Comparison of ENCODE assay signal across 9 mouse cellular contexts in the genomic region with DNA sequence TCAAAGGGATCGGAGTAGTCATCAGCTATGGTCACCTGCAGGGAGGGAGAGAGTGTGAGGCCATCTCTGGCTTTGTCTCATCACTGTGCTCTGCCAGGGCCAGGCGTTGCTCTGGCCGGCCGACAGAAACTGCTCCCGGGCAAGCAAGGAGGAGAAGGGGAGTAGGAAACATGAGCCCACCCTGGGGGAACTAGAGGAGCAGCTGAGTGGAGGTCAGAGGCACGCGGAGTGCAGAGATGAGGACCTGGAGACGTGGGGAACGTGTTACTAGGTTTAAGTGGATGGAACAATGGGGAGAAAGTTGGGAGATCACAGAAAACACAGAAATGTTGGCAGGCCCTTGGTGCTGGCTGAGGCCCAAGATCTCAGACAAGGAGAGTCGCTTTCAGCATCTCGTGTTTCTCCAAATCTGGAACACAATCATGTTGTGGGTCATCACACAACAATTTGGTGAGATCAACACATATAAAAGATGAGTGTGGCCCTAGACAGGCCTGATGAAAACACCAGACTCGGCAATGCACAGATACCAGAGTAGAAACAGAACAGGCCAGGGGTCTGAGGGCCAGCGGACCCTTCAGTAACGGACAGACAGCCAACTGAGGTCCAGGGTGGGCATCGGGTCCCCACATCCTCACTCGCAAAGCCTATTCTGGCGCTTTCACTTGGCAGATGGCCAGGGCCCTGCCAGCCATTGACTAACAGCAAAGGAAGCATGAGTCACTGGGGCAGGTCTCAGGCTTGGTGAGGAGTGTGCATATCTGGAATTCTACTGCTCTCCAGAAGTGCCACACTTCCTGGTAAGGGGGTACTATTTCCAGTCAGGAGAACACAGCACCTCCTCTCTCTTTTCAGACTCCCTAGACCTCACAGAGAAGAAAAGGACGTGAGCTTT. TPM values are rescaled to one million over a fixed set of nuclear protein-coding genes. Genes with fewer than 3 reads are reported as not detected.
DNase-seq lines count a peak whose midpoint lies in the region; ATAC-seq and TF ChIP-seq lines count a peak whose summit lies in the region.
"Had no signal": no experiment of that assay in that cellular context is flagged by ENCODE, and none has a peak within 500 bp of the region (broad histone marks: within the 10 kb centered on the region; RNA-seq: fewer than 3 reads in every experiment).

No protein-coding gene starts in this region.

- peaks cover 61% of the 10 kb centered on the region for H3K4me1 ChIP-seq in intestine, postnatal 0 days (replicated peaks; ENCODE audit: control insufficient read depth, insufficient read depth, low read length)
- peaks cover 45% of the 10 kb centered on the region for H3K4me1 ChIP-seq in neural tube, embryonic 14.5 days (ENCODE audit: control insufficient read depth, insufficient read depth, low read length)

- no peak for TF ChIP-seq CTCF in intestine, postnatal 0 days (IDR thresholded peaks at IDR 0.05; ENCODE audit: low read depth)

- peak; percentile 26 to 38 for DNase-seq in left cerebral cortex, adult 18-20 months (ENCODE audit: low spot score in 2 of 2)
- DNase-seq in left cerebral cortex, adult 11 months (ENCODE audit: low spot score), result no peak
- peak; percentile 37 to 66 for DNase-seq in cerebellum, postnatal 25 days
- DNase-seq in lung, adult 18-20 months, result peak; percentile 92 to 95

- peak overlapping the region; percentile 40; the same call in 1 of the 2 replicates for H3K9ac ChIP-seq in intestine, postnatal 0 days (ENCODE audit: low read depth, low read length)
- no peak overlapping the region for H3K9ac ChIP-seq in neural tube, embryonic 14.5 days (replicated peaks; ENCODE audit: low read depth, low read length)

- WGBS in intestine, postnatal 0 days, result 37% methylated on average over 18 of the region's 18 CpGs
- WGBS in neural tube, embryonic 14.5 days, result 17% methylated on average over 18 of the region's 18 CpGs

- H3K27me3 ChIP-seq in intestine, postnatal 0 days (replicated peaks; ENCODE audit: control insufficient read depth, insufficient read depth, low read length), result no peaks in the 10 kb centered on the region
- H3K27me3 ChIP-seq in neural tube, embryonic 14.5 days (ENCODE audit: control insufficient read depth, insufficient read depth, low read length), result no peaks in the 10 kb centered on the region

- H3K27ac ChIP-seq in intestine, postnatal 0 days (ENCODE audit: low read depth, low read length), result peak overlapping the region; percentile 72
- peak overlapping the region; percentile 52; the same call in 1 of the 2 replicates for H3K27ac ChIP-seq in neural tube, embryonic 14.5 days (ENCODE audit: low read depth, low read length)

- H3K4me2 ChIP-seq in intestine, postnatal 0 days (replicated peaks; ENCODE audit: low read depth), result peak overlapping the region; percentile 35
- no peak overlapping the region for H3K4me2 ChIP-seq in neural tube, embryonic 14.5 days (ENCODE audit: low read depth, low read length)

- H3K9me3 ChIP-seq in intestine, postnatal 0 days (ENCODE audit: control insufficient read depth), result no peaks in the 10 kb centered on the region
- H3K9me3 ChIP-seq in neural tube, embryonic 14.5 days (ENCODE audit: control insufficient read depth, low read length), result no peaks in the 10 kb centered on the region
- H3K9me3 ChIP-seq: G1E had no signal

- ATAC-seq in granulocyte monocyte progenitor cell, adult 5-6 weeks (replicated peaks; ENCODE audit: poor library complexity, severe bottlenecking), result peak; percentile 66
- peak; percentile 53 for ATAC-seq in intestine, postnatal 0 days
- peak; percentile 15; the same call in 1 of the 2 replicates for ATAC-seq in neural tube, embryonic 14.5 days (ENCODE audit: low read depth)
- ATAC-seq in inflammation-experienced regulatory T-cells, adult 6 months, result no peak

- no peak overlapping the region for H3K4me3 ChIP-seq in intestine, postnatal 0 days (ENCODE audit: low read depth, low read length)
- H3K4me3 ChIP-seq in neural tube, embryonic 14.5 days (ENCODE audit: low read depth, low read length), result no peak overlapping the region

- peaks cover 3% of the 10 kb centered on the region; the same call in 1 of the 2 replicates for H3K36me3 ChIP-seq in intestine, postnatal 0 days (ENCODE audit: control insufficient read depth, insufficient read depth)
- no peaks in the 10 kb centered on the region for H3K36me3 ChIP-seq in neural tube, embryonic 14.5 days (ENCODE audit: control insufficient read depth, insufficient read depth, low read length)
- H3K36me3 ChIP-seq: G1E had no signal

RNA-seq across cellular contexts. Expression of gene Shb, which starts 42.9 kb away (rescaled TPM):
- total RNA-seq in left cerebral cortex, adult 18-20 months (2021), result 10 to 100 TPM in 1 of 2 experiments, 1 to 10 TPM in 1; 8.3 to 12.9 TPM
- total RNA-seq in granulocyte monocyte progenitor cell, adult 5-6 weeks (2014; fragmentation: Nextera tagmentation), result 0.49 and 1.1 TPM in 2 replicates
- 0.72 and 2.2 TPM in 2 replicates for total RNA-seq in granulocyte monocyte progenitor cell, adult 5-6 weeks (2017)
- polyA plus RNA-seq in intestine, postnatal 0 days (2015; fragmentation: Nextera tagmentation; extraction: Ambion mirVana), result 7.2 and 7.5 TPM in 2 replicates
- polyA plus RNA-seq in neural tube, embryonic 14.5 days (2014; fragmentation: Nextera tagmentation; extraction: Ambion mirVana), result 4.4 and 6.2 TPM in 2 replicates
- polyA plus RNA-seq in inflammation-experienced regulatory T-cells, adult 6 months (2017; shearing (Covaris generic)), result under 1 TPM in 1 of 3 experiments, not detected in 2; 0.23 TPM
- total RNA-seq: G1E had no signal
- polyA plus RNA-seq: G1E had no signal
